Mouse (Mus musculus) lung, postnatal 0 days (tissue): Measurements from ENCODE around the gene D10Jhu81e. TPM values are rescaled to one million over a fixed set of nuclear protein-coding genes. Genes with fewer than 3 reads are reported as not detected.

ENCODE experiments used
- ATAC-seq: fragments of 200-750 bp; cut with Nextera tagmentation; 2 replicates; pipeline ENCODE4 v1.8.0; 2017; ENCODE audit warnings: moderate library complexity
- DNase-seq: peaks from one replicate; pipeline ENCODE4 v3.0.0-alpha.2; 2016; ENCODE audit warnings: low spot score
- H3K27ac ChIP-seq: fragments of 300-500 bp; sonication (generic); 2 replicates; pipeline ENCODE4 v1.5.1; 2014; ENCODE audit warnings: antibody characterized with exemption, mild to moderate bottlenecking, low read length, mixed read lengths
- H3K27me3 ChIP-seq: fragments of 300-500 bp; sonication (generic); replicated peaks from 2 replicates; pipeline ENCODE4 v1.6.1; 2014; ENCODE audit warnings: low read length, mixed read lengths; ENCODE audit not compliant: insufficient read depth
- H3K36me3 ChIP-seq: fragments of 300-500 bp; sonication (generic); 2 replicates; pipeline ENCODE4 v1.6.1; 2014; ENCODE audit warnings: low read length, mixed read lengths; ENCODE audit not compliant: insufficient read depth
- H3K4me1 ChIP-seq: fragments of 300-500 bp; sonication (generic); 2 replicates; pipeline ENCODE4 v1.6.1; 2014; ENCODE audit warnings: antibody characterized with exemption, low read depth, low read length, mixed read lengths; ENCODE audit not compliant: insufficient read depth
- H3K4me2 ChIP-seq: fragments of 300-500 bp; sonication (generic); replicated peaks from 2 replicates; pipeline ENCODE4 v1.6.1; 2014; ENCODE audit warnings: low read depth, mild to moderate bottlenecking, low read length, moderate library complexity, mixed read lengths
- H3K4me3 ChIP-seq: fragments of 300-500 bp; sonication (generic); 2 replicates; pipeline ENCODE4 v1.5.1; 2014; ENCODE audit warnings: low read depth, low read length
- H3K9ac ChIP-seq: fragments of 300-500 bp; sonication (generic); replicated peaks from 2 replicates; pipeline ENCODE4 v1.6.1; 2014; ENCODE audit warnings: low read depth, mild to moderate bottlenecking
- H3K9me3 ChIP-seq: fragments of 300-500 bp; sonication (generic); 2 replicates; pipeline ENCODE4 v1.6.1; 2016; ENCODE audit warnings: low read length, mixed read lengths
- CTCF ChIP-seq: IDR thresholded peaks from 2 replicates; pipeline ENCODE4 v1.5.1; 2016; ENCODE audit warnings: antibody characterized with exemption, mild to moderate bottlenecking
- EP300 ChIP-seq: IDR thresholded peaks from 2 replicates; pipeline ENCODE4 v1.6.1; 2016; ENCODE audit warnings: antibody characterized with exemption, mild to moderate bottlenecking, control low read depth
- WGBS: fragments of 180-500 bp; shearing (Covaris S2); extraction: QIAGEN DNeasy Blood & Tissue Kit; methylation state at CpG from one replicate; pipeline ENCODE4 v1.1.7; 2014; 5-methylcytosine and 5-hydroxymethylcytosine counted together
- polyA plus RNA-seq: library from polyadenylated mRNA; unstranded; fragments of >200 nt; fragmentation: Nextera tagmentation; extraction: Ambion mirVana; gene quantifications from 2 replicates; pipeline ENCODE4 v1.2.1, GENCODE M21; 2015

The D10Jhu81e gene
- polyA plus RNA-seq, 1 experiment from 2014 or later: 24.8 TPM

GRCm38 (mm10) chr10:78148834-78149766 is 20.5 kb downstream of the D10Jhu81e start:
- no peak overlapping the region for H3K4me3 ChIP-seq
- no peaks in the 10 kb centered on the region for H3K4me1 ChIP-seq
- DNase-seq (no peak), ATAC-seq (no peak)
- no peak overlapping the region for H3K4me2 ChIP-seq
- no peak overlapping the region for H3K27ac ChIP-seq
- H3K36me3 ChIP-seq: no peaks in the 10 kb centered on the region
- TF ChIP-seq EP300 (no peak), CTCF (no peak)
- H3K9me3 ChIP-seq: no peaks in the 10 kb centered on the region
- WGBS: 54% methylated on average over 10 of the region's 10 CpGs
- no peaks in the 10 kb centered on the region for H3K27me3 ChIP-seq
- no peak overlapping the region for H3K9ac ChIP-seq

- H3K4me3 ChIP-seq: no peak overlapping the region
- no peak overlapping the region for H3K27ac ChIP-seq
- no peaks in the 10 kb centered on the region for H3K4me1 ChIP-seq
- no peak for TF ChIP-seq CTCF
- no peak for TF ChIP-seq EP300
- H3K27me3 ChIP-seq: no peaks in the 10 kb centered on the region
- no peaks in the 10 kb centered on the region for H3K9me3 ChIP-seq
- no peak overlapping the region for H3K4me2 ChIP-seq
- no peak overlapping the region for H3K9ac ChIP-seq
- ATAC-seq: no peak
- no peak for DNase-seq
- H3K36me3 ChIP-seq: no peaks in the 10 kb centered on the region
- WGBS: 63% methylated on average over 4 of the region's 4 CpGs
Observed at GRCm38 (mm10) chr10:78147908-78148441, 21.6 kb downstream of the D10Jhu81e start.

- TF ChIP-seq CTCF (no peak), EP300 (no peak)
- 45% methylated on average over 8 of the region's 8 CpGs for WGBS
- Histone ChIP-seq H3K9ac (0 out of 2 replicates have a peak overlapping the region, but pooled peaks have one; percentile 13), H3K4me3 (no peak overlapping the region), H3K9me3 (no peaks in the 10 kb centered on the region), H3K4me2 (no peak overlapping the region), H3K4me1 (peaks cover 8% of the 10 kb centered on the region; the same call in 1 of the 2 replicates), H3K36me3 (no peaks in the 10 kb centered on the region), H3K27me3 (no peaks in the 10 kb centered on the region), H3K27ac (no peak overlapping the region)
- no peak for ATAC-seq
- DNase-seq: no peak
Observed at GRCm38 (mm10) chr10:78143727-78144505, 25.7 kb downstream of the D10Jhu81e start.

GRCm38 (mm10) chr10:78140843-78141242 is 28.7 kb downstream of the D10Jhu81e start:
- ATAC-seq: peak; percentile 34; the same call in 1 of the 2 replicates
- H3K9me3 ChIP-seq: no peaks in the 10 kb centered on the region
- H3K27me3 ChIP-seq: no peaks in the 10 kb centered on the region
- H3K9ac ChIP-seq: no peak overlapping the region
- H3K4me3 ChIP-seq: no peak overlapping the region
- H3K27ac ChIP-seq: no peak overlapping the region
- no peak overlapping the region for H3K4me2 ChIP-seq
- TF ChIP-seq EP300 (no peak), CTCF (no peak)
- DNase-seq: peak; percentile 62
- WGBS: 51% methylated on average over 3 of the region's 3 CpGs
- H3K36me3 ChIP-seq: no peaks in the 10 kb centered on the region
- H3K4me1 ChIP-seq: peaks cover 8% of the 10 kb centered on the region; the same call in 1 of the 2 replicates

- 100% methylated on average over 1 of the region's 1 CpGs for WGBS
- Histone ChIP-seq H3K9me3 (no peaks in the 10 kb centered on the region), H3K27ac (no peak overlapping the region), H3K36me3 (no peaks in the 10 kb centered on the region), H3K27me3 (no peaks in the 10 kb centered on the region), H3K9ac (no peak overlapping the region), H3K4me3 (no peak overlapping the region), H3K4me2 (no peak overlapping the region), H3K4me1 (peaks cover 8% of the 10 kb centered on the region; the same call in 1 of the 2 replicates)
- DNase-seq: no peak
- TF ChIP-seq CTCF: no peak
- TF ChIP-seq EP300: no peak
- ATAC-seq: no peak
Observed at GRCm38 (mm10) chr10:78140251-78140600, 29.4 kb downstream of the D10Jhu81e start.
